Comparison of ENCODE assay signal across 8 mouse cellular contexts in genomic region chr11:70029130-70029801, GRCm38 (mm10). TPM values are rescaled to one million over a fixed set of nuclear protein-coding genes. Genes with fewer than 3 reads are reported as not detected.
A peak's percentile ranks its signal among the peaks of the same experiment; 100 is the strongest.
DNase-seq lines count a peak whose midpoint lies in the region; ATAC-seq and TF ChIP-seq lines count a peak whose summit lies in the region.

No protein-coding gene starts in this region.

- intact Hi-C loops in heart, postnatal 25 days (cut with DNase I), result no loop called here

- no peaks in the 10 kb centered on the region for H3K27me3 ChIP-seq in forebrain, postnatal 0 days (ENCODE audit: insufficient read depth, low read length)

- 1% methylated on average over 20 of the region's 20 CpGs for WGBS in forebrain, postnatal 0 days

- peak overlapping the region; percentile 33 for H3K4me3 ChIP-seq in forebrain, postnatal 0 days (ENCODE audit: low read depth, low read length)

- TF ChIP-seq CTCF in forebrain, postnatal 0 days (IDR thresholded peaks at IDR 0.05; ENCODE audit: low read depth), result no peak

- H3K27ac ChIP-seq in forebrain, postnatal 0 days (ENCODE audit: low read depth, low read length), result peak overlapping the region; percentile 94

- peak overlapping the region; percentile 48 for H3K9ac ChIP-seq in forebrain, postnatal 0 days

- peak; percentile 99 for DNase-seq in MN1 (ENCODE audit: low spot score)
- peak; percentile 30 for DNase-seq in c-Kit-positive CD71-positive TER-119-negative erythroid progenitor cells, embryonic 14.5 days (ENCODE audit: low read depth)
- peak; percentile 97 for DNase-seq in forebrain, postnatal 0 days
- peak; percentile 73 for DNase-seq in heart, postnatal 25 days (ENCODE audit: low spot score)
- DNase-seq in layer of hippocampus, postnatal 36 days, result peak; percentile 81 to 83
- DNase-seq in lung, postnatal 36 days, result peak; percentile 65
- DNase-seq in right cerebral cortex, adult 18-20 months, result peak; percentile 92
- DNase-seq in yolk sac, embryonic 10.5 days (ENCODE audit: low spot score), result peak; percentile 82

- peaks cover 27% of the 10 kb centered on the region for H3K36me3 ChIP-seq in forebrain, postnatal 0 days (ENCODE audit: insufficient read depth)

- H3K9me3 ChIP-seq in forebrain, postnatal 0 days (ENCODE audit: low read length), result no peaks in the 10 kb centered on the region

- peak overlapping the region; percentile 58 for H3K4me2 ChIP-seq in forebrain, postnatal 0 days (ENCODE audit: low read depth)

- H3K4me1 ChIP-seq in forebrain, postnatal 0 days (ENCODE audit: insufficient read depth), result peaks cover 34% of the 10 kb centered on the region

- ATAC-seq in forebrain, postnatal 0 days, result peak; percentile 92

RNA-seq across cellular contexts. Expression of gene Dlg4, which starts 12.5 kb away (rescaled TPM):
- 214 and 230 TPM in 2 replicates for total RNA-seq in forebrain, postnatal 0 days (2014; rRNA removed)
- polyA plus RNA-seq in forebrain, postnatal 0 days (2015; fragmentation: Nextera tagmentation; extraction: Ambion mirVana), result 12.1 and 14.3 TPM in 2 replicates
- total RNA-seq in heart, postnatal 25 days (2021), result 1 to 10 TPM; 6.6 to 8.1 TPM
- 100 to 1,000 TPM; 888 to 914 TPM for total RNA-seq in layer of hippocampus, postnatal 36 days (2021)

RNA-seq across cellular contexts. Expression of gene Acadvl, which starts 14.1 kb away (rescaled TPM):
- 45.1 and 47.7 TPM in 2 replicates for total RNA-seq in forebrain, postnatal 0 days (2014; rRNA removed)
- polyA plus RNA-seq in forebrain, postnatal 0 days (2015; fragmentation: Nextera tagmentation; extraction: Ambion mirVana), result 47.9 and 51.5 TPM in 2 replicates
- 1,000 to 10,000 TPM; 1,206 to 1,290 TPM for total RNA-seq in heart, postnatal 25 days (2021)
- total RNA-seq in layer of hippocampus, postnatal 36 days (2021), result 10 to 100 TPM; 54.9 to 58.6 TPM

RNA-seq across cellular contexts. Expression of gene Asgr1, which starts 24.6 kb away (rescaled TPM):
- total RNA-seq in forebrain, postnatal 0 days (2014; rRNA removed), result 3.0 and 5.4 TPM in 2 replicates
- polyA plus RNA-seq in forebrain, postnatal 0 days (2015; fragmentation: Nextera tagmentation; extraction: Ambion mirVana), result 4.3 and 4.5 TPM in 2 replicates
- total RNA-seq in heart, postnatal 25 days (2021), result not detected
- 1 to 10 TPM in 1 of 2 experiments, not detected in 1; 1.2 TPM for total RNA-seq in layer of hippocampus, postnatal 36 days (2021)

RNA-seq across cellular contexts. Expression of gene Dvl2, which starts 28.9 kb away (rescaled TPM):
- total RNA-seq in forebrain, postnatal 0 days (2014; rRNA removed), result 31.9 and 43.9 TPM in 2 replicates
- 12.7 and 15.7 TPM in 2 replicates for polyA plus RNA-seq in forebrain, postnatal 0 days (2015; fragmentation: Nextera tagmentation; extraction: Ambion mirVana)
- total RNA-seq in heart, postnatal 25 days (2021), result 1 to 10 TPM; 3.9 to 5.2 TPM
- total RNA-seq in layer of hippocampus, postnatal 36 days (2021), result 10 to 100 TPM; 36.8 to 41.7 TPM

RNA-seq across cellular contexts. Expression of gene Phf23, which starts 33.7 kb away (rescaled TPM):
- 47.6 and 52.7 TPM in 2 replicates for total RNA-seq in forebrain, postnatal 0 days (2014; rRNA removed)
- 48.0 and 49.7 TPM in 2 replicates for polyA plus RNA-seq in forebrain, postnatal 0 days (2015; fragmentation: Nextera tagmentation; extraction: Ambion mirVana)
- total RNA-seq in heart, postnatal 25 days (2021), result 10 to 100 TPM; 22.6 to 25.3 TPM
- total RNA-seq in layer of hippocampus, postnatal 36 days (2021), result 10 to 100 TPM; 45.4 to 47.4 TPM

Comparison
In these comparisons a context has a peak if more than half of its experiments do, and no peak if none do; other contexts are left out.
1. Peak in every context shown above with its lines: DNase-seq, ATAC-seq, H3K4me3 ChIP-seq and H3K27ac ChIP-seq.
2. DNase-seq: peak in every context shown above with its lines; median percentile 99 in MN1; 97 in forebrain, postnatal 0 days; 92 in right cerebral cortex, adult 18-20 months; 82 in layer of hippocampus, postnatal 36 days; 82 in yolk sac, embryonic 10.5 days; 73 in heart, postnatal 25 days; 65 in lung, postnatal 36 days; 30 in c-Kit-positive CD71-positive TER-119-negative erythroid progenitor cells, embryonic 14.5 days.
3. RNA of gene Dlg4, which starts 12.5 kb away (total RNA-seq): 888 to 914 TPM in layer of hippocampus, postnatal 36 days and 214 to 230 TPM in forebrain, postnatal 0 days; 6.6 to 8.1 TPM in heart, postnatal 25 days; every median in the first group is over 10 times any median in the second.
4. RNA of gene Acadvl, which starts 14.1 kb away (total RNA-seq): 1,206 to 1,290 TPM in heart, postnatal 25 days; 54.9 to 58.6 TPM in layer of hippocampus, postnatal 36 days and 45.1 to 47.7 TPM in forebrain, postnatal 0 days; every median in the first group is over 10 times any median in the second.